Mouse (Mus musculus) skeletal muscle tissue, adult 2 months (tissue): ENCODE data around the gene Atg10.
A peak's percentile ranks its signal among the peaks of the same experiment; 100 is the strongest.

ENCODE experiments used
- DNase-seq: peaks from one replicate; pipeline ENCODE4 v3.0.0-alpha.2; 2012; ENCODE audit warnings: low read depth, low spot score

The Atg10 gene

DNA sequence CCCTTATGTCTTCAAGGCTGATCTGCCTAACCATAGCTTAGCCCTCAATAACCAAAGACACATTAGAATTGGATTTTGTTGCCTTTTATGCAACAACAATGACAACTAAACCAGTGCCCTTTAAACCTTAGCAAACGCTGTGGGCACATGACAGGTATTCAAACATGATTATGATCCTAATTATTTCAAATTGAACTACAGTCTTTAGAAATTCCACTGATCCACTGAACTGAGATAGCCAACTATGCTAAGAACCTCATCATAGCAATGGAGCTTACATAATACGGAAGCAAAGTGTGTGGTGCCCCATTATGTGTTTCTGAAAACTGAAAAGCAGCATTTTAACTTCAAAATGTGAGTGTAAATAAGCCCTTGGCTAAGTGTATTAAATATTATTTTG lies 191.9 kb downstream of the Atg10 start:
- DNase-seq: no peak

DNA sequence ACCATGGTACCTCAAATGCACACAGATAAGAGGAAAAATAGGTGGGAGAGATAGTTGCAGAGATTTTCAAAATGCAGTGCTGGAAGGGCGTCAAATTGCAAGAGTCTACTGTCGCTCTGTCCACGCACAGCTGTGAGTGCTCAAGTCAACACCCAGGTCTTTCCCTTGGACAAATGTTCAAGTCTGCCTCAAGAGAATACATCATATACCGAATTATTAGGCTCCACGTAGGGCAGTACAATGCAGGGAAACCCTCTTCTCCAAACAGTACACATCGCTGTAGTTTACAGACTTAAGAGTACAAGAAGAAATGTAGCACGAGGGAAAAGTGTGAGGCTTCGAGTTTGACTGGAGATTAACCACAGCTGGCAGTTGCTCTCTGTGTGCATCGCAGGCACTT lies 200.3 kb downstream of the Atg10 start:
- no peak for DNase-seq

DNA sequence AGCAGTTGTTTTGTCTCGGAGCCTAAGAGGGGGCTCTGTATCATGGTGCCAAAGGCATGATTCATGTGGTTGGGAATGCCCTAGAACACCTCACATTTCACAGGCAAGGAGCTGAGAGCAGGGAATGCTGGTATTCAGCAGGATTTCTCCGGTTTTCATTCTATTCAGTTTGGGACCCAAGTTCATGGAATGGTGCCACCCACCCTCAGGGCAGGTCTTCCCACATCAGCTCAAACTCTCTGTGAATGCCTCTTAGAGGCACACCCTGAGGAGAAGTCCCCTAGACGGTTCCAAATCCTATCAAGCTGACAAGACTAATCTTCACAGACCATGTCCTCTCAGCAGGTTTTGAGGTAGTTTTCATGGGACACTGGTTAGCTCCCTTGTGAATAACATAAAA lies 211.9 kb downstream of the Atg10 start:
- no peak for DNase-seq

DNA sequence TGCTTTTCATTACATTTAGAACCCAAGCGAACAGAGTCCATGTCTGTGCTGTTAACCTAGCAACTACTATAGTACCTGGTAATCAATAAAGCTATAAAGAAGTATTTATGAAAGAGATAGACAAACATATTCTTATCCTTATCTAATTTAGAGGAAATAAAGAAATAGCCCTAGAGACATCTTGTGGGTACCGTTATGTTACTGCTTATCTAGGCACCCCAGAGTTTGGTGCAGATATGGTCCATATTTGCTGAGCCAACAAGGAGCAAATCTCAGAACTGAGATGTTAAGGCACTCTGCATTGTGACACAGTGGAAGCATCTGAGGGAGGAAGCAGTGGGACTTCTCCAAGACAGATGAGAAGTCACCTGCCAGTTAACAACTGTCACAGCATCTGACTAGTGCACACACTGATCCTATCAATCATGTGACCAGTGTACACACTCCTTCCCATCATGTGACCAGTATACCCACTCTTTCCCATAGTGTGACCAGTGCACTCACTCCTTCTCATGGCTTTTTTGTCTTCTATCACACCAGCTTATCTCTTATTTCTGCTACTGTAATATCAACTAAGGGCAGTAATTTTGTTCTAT lies 228.6 kb downstream of the Atg10 start:
- DNase-seq: no peak

DNA sequence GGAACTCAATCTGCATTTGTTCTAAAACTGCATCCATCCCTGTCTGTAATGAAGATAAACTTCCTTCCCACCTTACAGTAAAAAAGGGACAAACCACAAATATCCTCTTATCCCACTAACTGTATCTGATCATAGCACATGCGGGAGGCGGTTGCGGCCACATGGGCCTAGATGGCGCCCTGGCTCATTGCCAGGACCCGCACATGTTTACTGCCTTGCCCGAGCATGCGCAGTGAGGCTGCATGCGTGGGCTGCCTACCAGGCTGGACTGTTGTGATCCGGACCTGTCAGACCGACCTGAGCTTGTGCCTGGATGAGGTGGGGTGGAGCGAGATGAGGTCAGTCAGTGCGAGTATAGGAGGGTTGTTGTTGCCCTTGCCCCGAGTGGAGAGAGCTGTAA lies 230.2 kb downstream of the Atg10 start:
- DNase-seq: no peak

DNA sequence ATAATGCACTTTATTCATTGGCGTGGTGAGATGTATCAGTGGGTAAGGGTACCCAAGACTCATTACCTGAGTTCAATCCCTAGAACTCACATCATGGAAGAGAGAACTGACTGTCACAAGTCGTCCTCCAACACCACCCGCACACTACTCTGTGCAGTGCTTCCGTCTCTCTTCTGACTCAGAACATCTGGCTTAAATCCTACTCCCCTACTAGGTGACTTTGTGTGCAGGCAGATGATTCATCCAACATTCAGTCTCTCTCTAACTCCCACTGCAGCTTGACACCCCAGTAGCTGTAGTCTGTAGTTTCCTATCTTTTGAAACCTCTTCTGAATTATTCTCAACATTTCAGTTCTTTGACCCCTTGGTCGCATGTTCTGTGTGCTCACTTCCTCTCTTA lies 230.8 kb downstream of the Atg10 start:
- no peak for DNase-seq

DNA sequence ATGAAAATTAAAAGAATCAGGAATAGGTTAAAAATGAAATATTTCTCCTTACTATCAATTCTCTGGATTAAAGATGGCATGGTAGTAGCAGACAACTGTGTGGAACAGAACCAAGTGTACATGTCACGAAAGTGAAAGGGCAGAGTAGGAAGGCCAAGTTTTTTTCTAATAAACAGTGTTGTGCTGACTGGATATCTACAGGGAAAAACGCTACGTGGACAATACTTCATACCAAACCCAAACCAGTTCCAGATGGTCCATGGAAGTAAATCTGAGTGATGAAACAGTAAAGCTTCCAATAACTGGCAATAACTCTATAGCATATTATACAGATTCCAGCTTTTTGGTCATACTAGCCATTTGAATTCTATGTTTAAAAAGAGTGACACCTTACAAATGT lies 235.5 kb downstream of the Atg10 start:
- no peak for DNase-seq

DNA sequence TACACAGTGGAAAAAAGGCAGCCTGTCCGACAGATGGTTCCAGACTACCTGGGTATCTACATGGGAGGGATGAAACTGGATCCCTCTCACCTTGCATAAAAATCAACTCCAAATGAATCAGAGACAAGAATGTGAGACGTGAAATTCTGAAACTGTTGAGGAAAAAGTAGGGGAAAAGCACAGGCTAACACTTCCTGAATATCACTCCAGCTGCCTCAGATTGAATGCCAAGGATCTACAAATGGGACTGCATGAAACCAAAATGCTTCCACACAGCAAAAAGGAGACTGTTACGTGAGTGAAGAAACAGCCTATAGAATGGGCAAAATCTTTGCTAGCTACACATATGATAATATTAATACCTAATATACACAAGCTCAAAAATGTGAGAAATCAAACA lies 238.4 kb downstream of the Atg10 start:
- no peak for DNase-seq

DNA sequence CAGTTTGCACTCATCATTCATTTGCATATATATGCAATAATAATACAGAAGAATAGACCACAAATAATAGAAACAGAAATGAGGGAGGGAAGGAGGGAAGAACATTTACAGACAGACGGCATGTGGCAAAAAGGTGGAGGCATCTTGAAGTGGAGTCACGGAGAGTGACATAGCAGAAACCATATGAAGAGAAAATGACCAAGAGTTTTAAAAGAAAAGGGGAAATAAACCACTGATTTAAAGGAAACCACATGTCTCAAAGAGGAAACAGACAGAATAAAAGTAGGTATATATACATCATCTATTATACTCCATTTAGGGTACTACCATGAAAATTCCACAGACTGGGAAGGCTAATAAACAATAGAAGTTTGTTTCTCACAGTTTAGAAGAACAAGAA lies 239.7 kb downstream of the Atg10 start:
- no peak for DNase-seq

DNA sequence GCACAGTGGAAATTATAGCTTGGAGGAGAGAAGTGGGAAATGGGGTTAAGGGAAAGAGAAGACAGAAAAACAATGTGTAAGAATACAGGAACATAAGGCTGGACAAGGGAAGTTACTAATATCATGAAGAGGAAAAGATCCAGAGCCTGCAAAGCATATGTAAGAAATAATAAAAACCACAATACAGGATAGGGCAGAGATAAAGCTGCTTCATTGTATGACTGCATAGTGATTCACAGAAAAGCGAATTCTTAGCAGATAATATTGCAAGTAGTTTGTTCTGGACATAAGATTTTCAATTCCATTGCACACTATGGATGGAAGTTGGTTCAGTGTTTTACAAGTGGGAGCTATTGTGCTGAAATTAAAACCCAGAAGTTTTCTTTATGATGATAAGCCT lies 242.0 kb downstream of the Atg10 start:
- DNase-seq: no peak

DNA sequence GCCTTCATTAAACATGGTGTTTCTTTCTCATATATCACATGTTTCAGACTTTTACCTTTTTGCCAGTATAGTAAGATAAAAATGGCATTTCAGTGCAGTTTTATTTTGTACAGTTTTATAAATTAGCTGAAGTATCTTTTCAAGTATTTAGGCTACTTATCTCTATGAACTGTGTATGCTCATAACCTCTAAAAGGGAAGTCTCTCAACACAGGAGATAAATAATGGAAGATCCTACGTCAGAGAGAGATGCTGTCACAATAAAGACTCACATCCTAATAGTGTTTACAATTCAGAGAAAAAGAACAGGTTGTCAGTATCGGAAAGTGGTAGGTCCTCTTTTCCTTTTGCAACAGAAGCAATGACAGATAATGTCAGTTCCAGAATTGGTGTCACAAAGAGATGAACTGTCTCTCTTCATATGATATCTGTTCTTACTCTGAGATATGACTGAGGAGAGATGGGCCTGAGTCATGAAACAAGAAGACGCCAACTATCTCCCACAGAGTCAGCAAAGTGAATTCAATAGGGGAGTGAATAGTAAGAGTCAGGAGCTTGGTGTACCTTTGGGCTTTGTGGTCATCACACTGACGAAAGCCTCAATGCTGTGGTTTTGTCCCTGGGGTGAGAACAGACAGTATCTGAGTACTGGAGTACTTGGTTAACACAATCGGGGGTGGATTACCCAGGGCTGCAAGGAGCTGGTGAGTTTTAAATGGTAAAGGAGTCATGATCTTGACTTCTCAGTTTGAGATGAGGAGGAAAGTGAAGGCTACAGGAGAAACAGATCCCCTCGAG lies 242.7 kb downstream of the Atg10 start:
- no peak for DNase-seq

DNA sequence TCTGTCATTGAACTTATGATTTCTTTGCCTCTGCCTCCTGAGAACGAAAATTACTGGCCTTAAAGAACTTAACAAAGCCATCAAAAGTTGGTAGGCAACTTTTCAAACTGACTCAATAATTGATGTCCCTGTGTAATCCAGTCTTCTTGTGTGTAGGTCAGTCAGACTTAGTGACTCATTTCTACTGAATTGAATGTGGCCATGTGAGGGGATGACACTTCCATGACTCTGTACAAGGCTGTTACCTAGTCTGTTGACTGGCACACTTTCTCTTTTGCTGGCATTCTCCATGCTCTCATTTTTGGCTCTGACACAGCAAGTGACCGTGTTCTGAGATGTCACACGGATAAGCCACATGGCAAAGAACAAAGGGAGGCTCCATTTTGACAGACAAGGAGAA lies 246.7 kb downstream of the Atg10 start:
- no peak for DNase-seq

DNA sequence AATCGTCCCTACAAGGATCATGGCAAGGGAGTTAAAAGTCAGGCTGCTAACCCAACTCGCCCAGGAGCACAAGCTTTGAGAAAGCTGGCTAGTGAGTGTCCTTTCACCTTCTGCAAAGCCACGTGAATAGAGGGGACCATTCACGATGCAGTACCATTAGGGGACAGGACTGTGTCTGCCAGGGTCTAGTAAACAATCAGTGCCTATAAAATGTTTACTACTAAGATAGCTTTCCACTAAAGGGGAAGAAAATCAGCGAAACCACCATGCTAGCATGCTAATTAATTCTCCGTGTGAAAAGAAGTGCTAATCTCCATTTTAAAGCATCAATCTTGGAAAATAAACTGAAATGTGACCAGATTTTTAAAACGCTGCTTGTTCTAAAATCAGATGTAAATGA lies 250.4 kb downstream of the Atg10 start:
- no peak for DNase-seq

DNA sequence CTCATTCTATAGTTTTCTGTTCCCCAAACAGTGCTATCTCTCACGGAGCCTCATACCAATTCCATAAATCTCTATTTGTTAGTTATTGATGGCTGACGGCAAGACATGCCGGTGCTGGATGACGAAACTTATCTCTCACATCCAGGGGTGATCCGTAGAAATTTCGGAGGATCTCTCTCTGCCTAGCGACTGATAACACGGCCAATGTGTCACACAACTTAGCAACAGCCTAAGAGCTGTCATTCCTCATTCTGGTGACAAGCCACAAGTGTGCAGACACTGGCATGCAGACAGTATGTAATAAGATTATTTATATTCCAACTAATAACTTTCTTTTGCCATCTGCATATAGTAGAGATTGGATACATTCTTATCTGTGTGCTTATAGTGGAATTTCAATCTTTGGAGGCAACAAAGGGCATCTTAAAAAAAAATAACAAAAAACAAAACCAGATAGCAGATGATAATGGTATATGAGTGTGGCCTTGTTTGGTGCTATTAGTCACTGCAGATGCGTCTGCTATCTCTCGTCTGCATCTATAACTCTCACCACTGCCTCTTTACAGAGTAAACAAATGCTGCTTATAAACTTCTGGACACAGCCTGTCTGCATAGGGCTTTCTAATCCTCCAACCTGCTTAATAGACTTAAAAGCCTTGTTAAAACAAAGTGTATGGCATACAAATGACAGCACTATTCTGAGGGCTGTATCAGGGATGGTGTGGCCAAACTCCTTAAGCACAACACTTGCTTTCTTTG lies 253.3 kb downstream of the Atg10 start:
- DNase-seq: no peak

DNA sequence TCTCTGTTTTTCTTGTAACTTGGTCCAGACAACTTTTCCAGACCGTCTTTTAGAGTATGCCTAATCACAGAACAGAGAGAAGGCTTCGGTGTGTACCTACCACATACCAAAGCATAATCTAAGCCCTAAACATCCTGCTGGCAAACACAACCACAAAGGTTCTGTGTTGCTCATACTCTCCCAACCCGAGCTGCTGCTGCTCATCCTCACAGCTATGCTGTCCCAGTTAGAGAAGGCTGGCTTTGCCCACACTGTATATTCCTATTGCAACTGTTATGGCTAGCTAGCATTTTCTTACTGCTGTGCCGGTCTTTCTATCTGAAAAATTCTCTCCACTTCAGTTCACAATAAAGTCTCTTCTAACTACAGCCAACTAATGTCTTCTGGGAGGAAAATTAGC lies 254.8 kb downstream of the Atg10 start:
- no peak for DNase-seq

DNA sequence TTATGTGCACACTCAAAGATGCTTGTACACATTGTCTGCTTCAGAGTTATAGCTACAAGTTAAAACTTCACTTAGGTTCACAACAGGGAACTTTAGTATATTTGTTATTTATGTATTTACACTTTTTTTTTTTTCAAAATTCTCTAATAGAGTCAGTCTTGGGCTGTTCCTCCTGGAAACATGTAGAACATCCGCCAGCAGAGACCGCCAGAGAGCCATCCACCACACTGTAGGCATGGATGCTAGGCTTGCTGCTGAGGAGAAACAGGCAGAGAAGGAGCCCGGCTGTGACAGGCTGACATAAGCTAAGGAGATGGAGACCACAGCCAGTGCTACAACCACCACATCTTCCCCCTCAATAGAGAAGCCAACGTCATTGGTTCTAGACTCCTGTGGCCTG lies 256.3 kb downstream of the Atg10 start:
- peak; percentile 40 for DNase-seq

DNA sequence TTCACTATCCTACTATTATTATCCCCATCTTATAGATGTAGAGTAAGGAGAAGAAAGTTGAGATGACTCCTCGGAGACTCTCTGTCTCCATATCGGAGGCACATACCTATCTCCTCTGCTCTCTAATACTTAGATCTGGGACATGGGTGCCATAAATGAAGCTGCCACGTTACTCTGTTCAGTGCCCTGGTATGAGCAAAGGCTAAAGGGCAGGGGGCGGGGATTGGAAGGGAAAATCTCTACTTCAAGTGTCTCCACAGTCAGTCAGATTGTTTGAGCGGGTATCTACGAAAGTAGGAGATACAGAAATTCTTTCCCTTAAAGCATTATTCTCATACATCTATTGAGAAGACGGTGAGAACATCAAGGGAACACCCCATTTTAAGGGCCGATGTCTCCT lies 257.8 kb downstream of the Atg10 start:
- no peak for DNase-seq

DNA sequence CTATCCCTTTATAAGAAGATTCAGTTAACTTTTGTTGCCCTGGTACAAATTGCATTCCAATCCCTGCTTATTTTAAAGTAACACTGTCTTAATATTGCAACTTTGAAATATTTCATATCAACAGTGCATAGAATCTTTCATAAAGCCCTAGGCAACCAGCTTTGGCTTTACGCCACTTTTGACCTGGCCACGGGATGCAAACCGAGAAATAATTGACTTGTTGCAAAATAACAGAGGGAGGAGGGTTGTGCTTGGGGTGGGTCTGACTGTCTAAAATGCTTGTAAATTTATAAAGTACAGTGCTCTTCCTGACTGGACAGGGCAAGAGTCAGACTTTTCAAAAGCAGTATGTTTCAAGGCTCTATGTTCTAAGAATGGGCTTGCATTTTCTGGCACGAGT lies 259.3 kb downstream of the Atg10 start:
- no peak for DNase-seq

DNA sequence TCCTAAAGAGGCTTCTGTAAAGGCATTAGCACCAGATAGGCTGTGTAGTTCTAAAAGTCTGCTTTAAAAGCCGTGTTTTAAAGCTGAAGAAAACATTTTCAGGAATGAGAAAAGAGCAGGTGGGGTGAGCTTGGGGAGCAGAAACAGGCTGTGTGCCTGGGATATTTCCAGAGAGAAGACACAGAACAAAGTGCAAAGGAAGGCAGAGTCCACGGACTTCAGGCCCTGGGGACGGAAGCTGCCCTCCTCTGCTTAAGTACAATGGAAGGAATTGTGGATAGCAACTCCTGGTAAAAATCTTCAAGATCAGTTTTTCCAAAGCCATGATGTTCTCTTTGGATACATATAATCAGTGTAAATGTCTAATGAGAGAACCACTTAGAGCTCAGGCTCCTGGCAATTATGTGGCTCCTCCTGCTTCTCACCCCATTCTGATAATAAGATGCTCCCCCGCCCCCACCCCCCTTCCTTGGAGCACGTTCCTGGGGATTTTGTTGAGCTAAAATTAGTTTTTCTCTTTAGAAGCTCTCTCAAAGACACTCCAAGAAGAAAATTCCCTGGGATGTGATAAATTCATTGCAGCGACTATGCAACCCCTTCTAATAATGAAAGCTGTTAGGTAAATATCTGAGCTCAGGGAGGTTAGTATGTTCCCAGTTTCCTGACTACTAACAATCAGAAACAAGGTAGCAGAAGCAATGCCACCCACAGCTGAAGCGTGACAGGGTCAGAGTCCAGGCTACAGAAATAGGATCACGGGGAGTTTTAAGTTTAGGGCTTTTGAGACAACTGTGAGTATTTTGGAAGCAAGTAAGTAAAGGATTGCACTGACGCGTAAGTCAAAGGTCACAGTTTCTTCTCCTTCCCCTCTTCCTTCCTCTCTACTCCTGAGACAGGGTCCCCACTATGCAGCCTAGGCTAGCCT lies 260.7 kb downstream of the Atg10 start:
- DNase-seq: no peak

DNA sequence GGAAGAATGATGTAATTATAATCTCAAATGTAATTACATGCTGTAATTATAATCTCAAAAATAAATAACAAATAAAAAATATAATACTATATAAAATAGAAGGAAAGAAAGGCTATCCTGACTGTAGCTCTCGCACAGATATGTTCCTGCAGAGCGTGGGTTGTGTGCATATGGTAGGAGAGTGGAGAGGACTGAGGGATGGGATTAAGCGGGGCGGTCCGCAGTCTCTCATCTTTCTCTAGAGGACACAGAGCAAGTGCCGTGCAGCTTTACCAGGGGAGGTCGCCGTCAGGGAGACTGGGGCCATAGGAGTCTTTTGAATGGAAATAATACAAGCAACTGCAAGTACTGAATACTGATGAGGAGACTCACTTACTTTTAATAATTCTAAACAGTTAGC lies 263.2 kb downstream of the Atg10 start:
- no peak for DNase-seq

DNA sequence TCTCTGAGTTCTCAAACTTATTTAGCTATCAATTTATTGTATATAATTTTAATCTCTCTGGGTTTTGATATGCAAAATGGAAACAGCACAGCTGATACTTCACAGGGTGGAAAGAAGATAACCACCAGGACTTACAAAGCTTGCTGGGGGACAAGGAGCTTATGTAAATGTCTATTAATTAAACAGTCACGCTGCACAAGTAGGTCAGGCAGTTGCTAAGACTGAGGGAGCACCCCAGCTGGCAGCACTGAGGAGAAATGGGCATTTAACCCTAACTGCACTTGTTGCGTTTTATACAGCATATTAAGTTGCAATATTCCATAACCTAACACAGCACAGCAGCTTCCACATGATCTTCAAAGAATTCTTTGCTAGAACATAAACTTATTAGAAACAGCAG lies 264.9 kb downstream of the Atg10 start:
- no peak for DNase-seq

DNA sequence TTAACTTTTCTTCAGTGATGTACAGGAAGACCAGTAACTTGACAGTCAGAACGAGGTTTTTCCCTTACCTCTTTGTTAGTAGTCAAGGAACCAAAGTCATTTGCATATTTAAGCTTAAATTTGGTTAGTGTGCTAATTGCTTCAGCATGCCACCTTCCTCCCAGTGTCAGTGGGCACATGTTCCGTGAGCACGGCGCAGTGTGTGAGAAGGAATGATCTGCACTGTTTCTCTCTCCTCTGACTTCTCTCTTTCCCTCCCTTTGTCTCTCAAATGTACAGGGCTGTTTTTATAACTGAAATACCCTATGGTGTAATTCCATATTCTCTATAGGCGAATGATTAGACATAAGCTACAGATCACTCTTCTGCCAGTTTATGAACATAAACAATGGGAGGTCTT lies 284.2 kb downstream of the Atg10 start:
- DNase-seq: no peak
